Mouse (Mus musculus) urinary bladder, postnatal 4 days (tissue): ENCODE results near the gene Olfr44.
A peak's percentile ranks its signal among the peaks of the same experiment; 100 is the strongest.

Source experiments
- DNase-seq, 2 experiments: peaks; one replicate each; pipeline ENCODE4 v3.0.0; 2021 to 2022; ENCODE audit warnings: low spot score in 2 of 2

The Olfr44 gene

DNA sequence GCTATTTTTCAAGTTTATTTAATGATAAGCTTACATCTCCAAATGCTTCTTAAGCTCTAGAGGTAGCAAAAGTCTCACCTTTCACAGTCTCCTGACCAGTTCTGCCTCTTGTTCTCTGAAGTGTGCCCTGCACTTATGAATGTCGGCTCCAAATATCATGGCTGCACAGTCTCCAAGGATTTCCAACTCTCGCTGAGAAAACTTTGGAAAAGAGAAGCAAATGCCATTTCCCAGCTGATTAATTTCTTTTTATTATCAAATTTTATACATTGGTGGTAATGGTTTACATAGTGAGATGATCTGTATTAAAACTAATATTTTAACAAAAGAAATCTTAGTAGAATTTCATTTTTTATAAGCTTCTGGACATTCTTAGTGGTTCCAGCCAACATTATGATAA lies at the start of gene Olfr44:
TSS of gene Olfr44 (minus strand) at position 101 of the 400 bp plus-strand sequence.
- no peak for DNase-seq

DNA sequence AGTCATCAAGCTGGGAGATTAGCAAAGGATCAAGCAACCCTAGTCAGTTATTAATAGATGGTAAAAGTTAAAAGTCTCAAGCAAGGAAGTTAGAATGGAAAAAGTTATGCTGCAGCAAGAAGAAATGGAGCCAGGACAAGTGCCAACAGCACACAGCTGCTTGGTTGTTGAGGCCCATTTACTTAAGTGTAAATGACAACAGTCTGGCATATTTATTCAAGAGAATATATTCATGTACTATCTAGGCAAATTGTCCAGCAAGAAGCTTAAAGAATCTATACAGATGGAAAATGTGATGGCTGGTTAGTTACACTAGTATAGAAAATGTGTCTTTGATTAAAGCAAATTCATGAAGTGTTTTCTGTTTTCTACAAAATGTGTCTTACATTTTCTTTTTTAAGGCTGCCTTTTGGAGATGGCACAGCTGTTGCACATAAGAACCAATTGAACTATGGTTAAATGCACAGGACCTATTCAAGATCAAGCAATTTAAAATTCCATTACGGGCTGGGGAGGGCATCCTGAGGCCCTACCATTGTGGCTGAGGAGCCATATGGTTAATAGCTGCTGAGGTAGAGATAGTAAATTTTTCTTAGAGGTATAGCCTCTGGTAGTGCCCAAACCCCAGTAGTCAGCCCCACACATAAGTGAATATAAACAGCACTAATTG lies 30.0 kb upstream of the Olfr44 start:
- no peak for DNase-seq

- no peak for DNase-seq
These were observed 24.8 kb upstream of the Olfr44 start for GRCm38 (mm10) chr9:39518595-39518994.

DNA sequence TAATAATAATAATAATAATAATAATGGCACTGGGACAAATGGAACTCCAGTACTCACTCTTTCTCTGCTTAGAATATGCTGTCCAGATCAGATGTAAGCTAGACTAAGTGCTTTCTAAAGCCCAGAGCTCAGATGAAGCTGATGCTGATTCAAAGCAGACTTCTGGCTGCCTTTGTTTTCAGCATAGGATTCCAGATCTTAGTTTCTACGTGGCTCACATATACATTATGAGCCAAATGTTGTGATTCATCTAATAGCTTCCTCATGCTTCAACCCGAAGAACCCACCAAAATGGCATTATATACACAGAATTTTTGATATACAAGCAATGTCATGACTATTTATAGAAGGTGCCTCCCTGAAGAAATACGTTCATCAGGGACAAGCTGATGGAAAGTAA lies 21.7 kb upstream of the Olfr44 start, which contains the start of gene Olfr957:
TSS of gene Olfr957 (minus strand) at position 279 of the 400 bp plus-strand sequence.
- DNase-seq, result no peak

GRCm38 (mm10) chr9:39509412-39509811 lies 15.6 kb upstream of the Olfr44 start:
- DNase-seq, result no peak

GRCm38 (mm10) chr9:39508998-39509397 lies 15.2 kb upstream of the Olfr44 start:
- DNase-seq, result peak in 1 of 2 experiments; percentile 61

GRCm38 (mm10) chr9:39471844-39472243 lies 22.0 kb downstream of the Olfr44 start, which contains the start of gene Olfr955:
TSS of gene Olfr955 (minus strand) at chr9:39471944.
- DNase-seq, result no peak

GRCm38 (mm10) chr9:39456401-39456800 lies 37.4 kb downstream of the Olfr44 start, which contains the start of gene Olfr954:
TSS of gene Olfr954 (plus strand) at chr9:39456701.
- no peak for DNase-seq
